Mouse (Mus musculus) lung, adult 2 months (tissue): ENCODE measurements around the gene Tgfbr1. TPM values are rescaled to one million over a fixed set of nuclear protein-coding genes. Genes with fewer than 3 reads are reported as not detected.

Experiments
- DNase-seq: peaks from one replicate; pipeline ENCODE4 v3.0.0; 2022
- H3K4me1 ChIP-seq: fragments of 200-500 bp; 2 replicates; pipeline ENCODE4 v1.6.1; 2011; ENCODE audit warnings: low read length; ENCODE audit not compliant: control insufficient read depth, insufficient read depth
- H3K4me3 ChIP-seq: fragments of 200-500 bp; replicated peaks from 2 replicates; pipeline ENCODE3; 2011; ENCODE audit warnings: low read depth, mild to moderate bottlenecking, control low read depth, low read length; ENCODE audit errors: extremely low read depth
- CTCF ChIP-seq: fragments of 200-500 bp; IDR thresholded peaks from 2 replicates; pipeline ENCODE4 v1.5.1; 2011; ENCODE audit warnings: mild to moderate bottlenecking, low read length, control low read depth; ENCODE audit not compliant: insufficient read depth
- POLR2A ChIP-seq: fragments of 200-500 bp; IDR thresholded peaks from 2 replicates; pipeline ENCODE4 v1.6.1; 2011; ENCODE audit warnings: low read depth, mild to moderate bottlenecking, control low read depth, low read length, borderline replicate concordance; ENCODE audit errors: extremely low read depth
- WGBS: fragments of 180-500 bp; shearing (Covaris S2); methylation state at CpG from one replicate; pipeline ENCODE4 v1.1.7; 2018; 5-methylcytosine and 5-hydroxymethylcytosine counted together
- polyA plus RNA-seq: library from polyadenylated mRNA; depleted of rRNA; stranded (reverse); fragments of >200 nt; gene quantifications from 2 replicates; pipeline ENCODE4 v1.2.3, GENCODE M21; 2012

Gene Tgfbr1
- polyA plus RNA-seq, 1 experiment: 9.9 TPM

DNA sequence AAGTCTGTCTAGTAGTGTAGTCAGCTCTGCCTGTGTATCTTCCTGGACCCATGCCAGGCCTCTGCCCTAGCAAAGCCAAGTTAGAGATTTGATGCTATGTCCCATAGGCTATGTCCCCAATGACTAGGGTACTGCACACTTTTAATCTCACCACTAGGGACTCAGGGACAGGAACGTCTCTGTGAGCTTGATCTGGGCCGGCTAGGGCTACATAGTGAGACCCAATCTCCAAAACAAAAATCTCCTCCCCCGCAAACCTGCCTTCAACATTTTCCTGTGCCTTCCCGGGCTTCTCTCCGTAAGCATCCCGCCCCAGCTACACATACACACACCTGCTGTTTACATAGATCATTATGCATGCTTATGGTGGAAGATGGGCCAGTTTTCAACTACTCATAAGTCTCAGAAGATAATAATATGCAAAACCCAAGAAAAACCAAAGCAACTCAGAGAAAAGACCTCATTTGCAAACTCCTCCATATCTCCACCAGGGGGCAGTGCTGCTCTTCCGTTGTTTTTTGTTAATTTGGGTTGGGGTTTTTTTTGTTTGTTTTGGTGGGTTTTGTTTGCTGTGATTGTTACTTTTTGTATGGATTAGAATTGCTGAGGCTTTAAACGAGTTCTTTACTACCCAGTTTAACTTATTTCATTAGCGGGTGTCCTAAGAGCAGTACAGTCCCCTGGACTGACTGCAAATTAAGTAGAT is 66.4 kb downstream of the Tgfbr1 start:
- DNase-seq: no peak
- no peak for TF ChIP-seq POLR2A
- peak; percentile 43 for TF ChIP-seq CTCF
- Histone ChIP-seq H3K4me3 (no peak overlapping the region), H3K4me1 (no peaks in the 10 kb centered on the region)
- WGBS: 27% methylated on average over 9 of the region's 9 CpGs

DNA sequence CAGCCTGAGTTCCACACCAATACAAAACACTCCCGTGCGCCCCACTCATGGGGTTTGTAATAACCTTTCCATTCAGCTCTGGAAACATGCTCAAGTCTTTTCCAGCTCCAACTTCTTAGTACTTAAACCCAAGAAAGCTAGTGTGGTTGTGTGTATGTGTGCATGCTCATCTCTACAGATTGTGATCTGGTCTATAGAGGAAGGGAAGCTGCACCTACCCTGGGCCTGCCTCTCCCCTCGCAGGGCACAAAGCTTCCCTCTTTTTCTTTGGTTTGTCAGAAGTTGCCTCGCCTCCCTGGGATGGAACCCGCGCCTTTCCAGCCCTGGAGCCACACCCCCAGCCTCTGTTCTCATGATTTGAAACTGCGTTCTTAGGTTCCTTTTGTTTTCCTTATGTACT is 67.2 kb downstream of the Tgfbr1 start:
- no peak for DNase-seq
- H3K4me3 ChIP-seq: no peak overlapping the region
- WGBS: 58% methylated on average over 7 of the region's 7 CpGs
- no peak for TF ChIP-seq CTCF
- no peaks in the 10 kb centered on the region for H3K4me1 ChIP-seq

- no peak for DNase-seq
- no peak overlapping the region for H3K4me3 ChIP-seq
- H3K4me1 ChIP-seq: no peaks in the 10 kb centered on the region
- 46% methylated on average over 3 of the region's 3 CpGs for WGBS
- TF ChIP-seq POLR2A (no peak), CTCF (no peak)
These were observed 69.2 kb downstream of the Tgfbr1 start for GRCm38 (mm10) chr4:47422194-47422593.

GRCm38 (mm10) chr4:47422946-47423345 is 69.9 kb downstream of the Tgfbr1 start:
- no peak for DNase-seq
- Histone ChIP-seq H3K4me3 (no peak overlapping the region), H3K4me1 (no peaks in the 10 kb centered on the region)
- TF ChIP-seq POLR2A (no peak), CTCF (no peak)
- WGBS: 76% methylated on average over 3 of the region's 3 CpGs

DNA sequence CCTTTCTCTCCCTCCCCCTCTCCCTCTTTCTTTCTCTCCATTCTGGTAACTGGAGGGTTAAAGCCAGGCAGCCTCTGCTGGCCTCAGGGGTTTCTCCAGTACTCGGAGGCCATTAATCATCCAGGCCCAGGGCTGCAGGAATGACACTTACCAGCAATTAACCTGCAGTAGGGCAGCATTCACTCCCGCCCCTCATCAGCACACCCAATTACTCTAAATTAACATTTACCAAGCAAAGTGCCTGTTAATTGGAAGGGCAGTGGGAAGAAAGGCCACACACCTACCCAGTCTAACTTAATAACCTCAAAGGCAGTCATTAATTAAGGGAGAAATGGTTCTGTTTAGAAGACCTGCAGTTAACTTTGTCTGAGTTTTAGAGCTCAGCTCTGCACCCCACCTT is 71.4 kb downstream of the Tgfbr1 start:
- H3K4me1 ChIP-seq: no peaks in the 10 kb centered on the region
- 53% methylated on average over 2 of the region's 2 CpGs for WGBS
- H3K4me3 ChIP-seq: no peak overlapping the region
- DNase-seq: no peak
- TF ChIP-seq POLR2A (no peak), CTCF (no peak)

DNA sequence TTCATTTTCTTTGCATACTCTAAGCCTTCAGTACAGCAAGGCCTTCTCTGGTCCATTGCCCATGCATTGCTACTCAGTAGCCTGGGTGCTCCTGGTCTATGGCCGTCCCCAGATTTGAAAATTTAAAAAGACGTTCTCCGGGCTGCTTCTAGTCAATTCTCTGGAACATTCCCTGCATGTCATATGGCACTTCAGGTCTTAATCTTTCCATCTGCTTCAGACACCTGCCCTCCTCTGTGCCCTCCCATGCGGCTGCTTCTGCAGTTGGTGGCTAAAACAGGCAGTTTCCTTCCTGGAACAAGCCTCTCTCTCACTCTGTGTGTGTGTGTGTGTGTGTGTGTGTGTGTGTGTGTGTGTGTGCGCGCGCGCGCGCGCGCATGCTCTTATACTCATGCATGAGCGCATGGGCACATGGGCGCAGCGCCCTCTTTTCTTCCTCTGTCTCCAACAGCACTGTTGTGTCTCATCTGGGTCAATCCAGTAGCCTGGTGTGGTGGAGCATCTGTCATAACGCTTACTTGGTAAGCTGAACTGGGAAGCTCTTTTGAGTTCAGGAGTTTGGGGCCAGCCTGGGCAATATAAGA is 72.3 kb downstream of the Tgfbr1 start:
- DNase-seq: no peak
- H3K4me1 ChIP-seq: no peaks in the 10 kb centered on the region
- WGBS: 87% methylated on average over 16 of the region's 16 CpGs

GRCm38 (mm10) chr4:47427606-47428005 is 74.6 kb downstream of the Tgfbr1 start:
- Histone ChIP-seq H3K4me1 (no peaks in the 10 kb centered on the region), H3K4me3 (no peak overlapping the region)
- no peak for DNase-seq
- TF ChIP-seq CTCF (no peak), POLR2A (no peak)
- WGBS: 65% methylated on average over 3 of the region's 3 CpGs

More for the DNA sequence above, 72.3 kb downstream of the Tgfbr1 start:
- no peak for TF ChIP-seq POLR2A
- TF ChIP-seq CTCF: no peak
- H3K4me3 ChIP-seq: no peak overlapping the region

- H3K4me1 ChIP-seq: no peaks in the 10 kb centered on the region
- no peak for DNase-seq
- H3K4me3 ChIP-seq: no peak overlapping the region
- TF ChIP-seq POLR2A (no peak), CTCF (no peak)
- WGBS: 26% methylated on average over 6 of the region's 6 CpGs
These were observed 77.5 kb downstream of the Tgfbr1 start for GRCm38 (mm10) chr4:47430557-47430956.

DNA sequence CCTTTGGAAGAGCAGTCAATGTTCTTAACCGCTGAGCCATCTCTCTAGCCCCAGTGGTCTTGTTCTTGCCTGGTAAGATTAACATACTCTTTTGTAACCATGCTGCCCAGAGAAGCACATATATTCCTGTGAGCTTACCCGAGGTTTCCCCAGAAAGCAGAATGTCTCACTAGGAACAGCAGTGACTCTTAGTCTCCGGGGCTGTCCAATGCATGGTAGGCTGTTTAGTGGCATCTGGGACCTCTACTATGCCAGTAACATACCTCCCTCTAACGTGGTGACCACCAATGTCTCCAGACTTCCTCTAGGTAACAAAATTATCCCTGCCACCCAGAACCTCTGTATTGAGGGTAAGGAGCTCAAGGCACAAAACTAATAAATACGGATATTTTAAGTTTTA is 78.1 kb downstream of the Tgfbr1 start:
- no peak for DNase-seq
- TF ChIP-seq CTCF (no peak), POLR2A (no peak)
- WGBS: 91% methylated on average over 5 of the region's 5 CpGs
- Histone ChIP-seq H3K4me1 (no peaks in the 10 kb centered on the region), H3K4me3 (no peak overlapping the region)

GRCm38 (mm10) chr4:47432766-47433165 is 79.7 kb downstream of the Tgfbr1 start:
- Histone ChIP-seq H3K4me1 (no peaks in the 10 kb centered on the region), H3K4me3 (no peak overlapping the region)
- 81% methylated on average over 7 of the region's 7 CpGs for whole genome bisulfite sequencing
- no peak for DNase-seq
- no peak for TF ChIP-seq CTCF
- no peak for TF ChIP-seq POLR2A
